Mouse (Mus musculus): ENCODE measurements around the gene Cela2a. TPM values are rescaled to one million over a fixed set of nuclear protein-coding genes. Genes with fewer than 3 reads are reported as not detected.

Gene Cela2a
- polyA plus RNA-seq, 1 experiment from 2014 or later, result not detected

- no peak for DNase-seq (ENCODE audit: extremely low spot score, low spot score)
- Histone ChIP-seq H3K4me1 (no peaks in the 10 kb centered on the region), H3K9me3 (no peaks in the 10 kb centered on the region), H3K27ac (no peak overlapping the region), H3K27me3 (ENCODE audit: poor library complexity, severe bottlenecking) (no peaks in the 10 kb centered on the region), H3K4me3 (no peak overlapping the region), H3K36me3 (replicated peaks) (peaks cover 99% of the 10 kb centered on the region)
- WGBS, result 96% methylated on average over 8 of the region's 8 CpGs
Observed at GRCm38 (mm10) chr4:141771823-141772222, 54.1 kb downstream of the Cela2a start.

GRCm38 (mm10) chr4:141769501-141770160, 56.3 kb downstream of the Cela2a start:
- no peaks in the 10 kb centered on the region for H3K27me3 ChIP-seq (ENCODE audit: poor library complexity, severe bottlenecking)
- 95% methylated on average over 8 of the region's 8 CpGs for WGBS
- H3K36me3 ChIP-seq (replicated peaks), result peaks cover 96% of the 10 kb centered on the region
- no peaks in the 10 kb centered on the region for H3K9me3 ChIP-seq
- no peak overlapping the region for H3K27ac ChIP-seq
- no peaks in the 10 kb centered on the region for H3K4me1 ChIP-seq
- H3K4me3 ChIP-seq, result no peak overlapping the region
- no peak for DNase-seq (ENCODE audit: extremely low spot score, low spot score)

GRCm38 (mm10) chr4:141767353-141768036, 58.5 kb downstream of the Cela2a start:
- no peaks in the 10 kb centered on the region for H3K27me3 ChIP-seq (ENCODE audit: poor library complexity, severe bottlenecking)
- H3K4me3 ChIP-seq, result no peak overlapping the region
- peaks cover 96% of the 10 kb centered on the region for H3K36me3 ChIP-seq (replicated peaks)
- no peaks in the 10 kb centered on the region for H3K4me1 ChIP-seq
- WGBS, result 85% methylated on average over 19 of the region's 19 CpGs
- no peak overlapping the region for H3K27ac ChIP-seq
- no peak for DNase-seq (ENCODE audit: extremely low spot score, low spot score)
- H3K9me3 ChIP-seq, result no peaks in the 10 kb centered on the region

- H3K4me1 ChIP-seq, result no peaks in the 10 kb centered on the region
- H3K27me3 ChIP-seq (ENCODE audit: poor library complexity, severe bottlenecking), result no peaks in the 10 kb centered on the region
- no peak for DNase-seq (ENCODE audit: extremely low spot score, low spot score)
- 92% methylated on average over 19 of the region's 19 CpGs for WGBS
- H3K4me3 ChIP-seq, result no peak overlapping the region
- no peaks in the 10 kb centered on the region for H3K9me3 ChIP-seq
- peaks cover 97% of the 10 kb centered on the region for H3K36me3 ChIP-seq (replicated peaks)
- H3K27ac ChIP-seq, result no peak overlapping the region
Observed at GRCm38 (mm10) chr4:141766668-141767352, 59.1 kb downstream of the Cela2a start.

GRCm38 (mm10) chr4:141766316-141766667, 59.7 kb downstream of the Cela2a start:
- no peak overlapping the region for H3K27ac ChIP-seq
- H3K4me1 ChIP-seq, result no peaks in the 10 kb centered on the region
- H3K9me3 ChIP-seq, result no peaks in the 10 kb centered on the region
- H3K4me3 ChIP-seq, result no peak overlapping the region
- no peaks in the 10 kb centered on the region for H3K27me3 ChIP-seq (ENCODE audit: poor library complexity, severe bottlenecking)
- 91% methylated on average over 8 of the region's 8 CpGs for WGBS
- DNase-seq (ENCODE audit: extremely low spot score, low spot score), result no peak
- H3K36me3 ChIP-seq (replicated peaks), result peaks cover 97% of the 10 kb centered on the region

- no peak for DNase-seq (ENCODE audit: extremely low spot score, low spot score)
- WGBS, result 93% methylated on average over 3 of the region's 3 CpGs
- H3K27ac ChIP-seq, result no peak overlapping the region
- no peaks in the 10 kb centered on the region for H3K9me3 ChIP-seq
- no peaks in the 10 kb centered on the region for H3K4me1 ChIP-seq
- no peak overlapping the region for H3K4me3 ChIP-seq
- no peaks in the 10 kb centered on the region for H3K27me3 ChIP-seq (ENCODE audit: poor library complexity, severe bottlenecking)
- H3K36me3 ChIP-seq (replicated peaks), result peaks cover 90% of the 10 kb centered on the region
Observed at GRCm38 (mm10) chr4:141765008-141765407, 61.0 kb downstream of the Cela2a start.

Other genes with a start within 250 kb of the Cela2a start
- 23.2 and 30.1 TPM in 2 replicates for gene Fblim1, start 220.1 kb downstream of the Cela2a start, polyA plus RNA-seq (2016; fragmentation: Nextera tagmentation; extraction: Ambion mirVana)
- 0.86 and 1.0 TPM in 2 replicates for gene Tmem82, start 207.5 kb downstream of the Cela2a start, polyA plus RNA-seq (2016; fragmentation: Nextera tagmentation; extraction: Ambion mirVana)
- gene Slc25a34, start 202.3 kb downstream of the Cela2a start, polyA plus RNA-seq (2016; fragmentation: Nextera tagmentation; extraction: Ambion mirVana), result not detected in 2 replicates
- 4.0 and 4.4 TPM in 2 replicates for gene Plekhm2, start 161.3 kb downstream of the Cela2a start, polyA plus RNA-seq (2016; fragmentation: Nextera tagmentation; extraction: Ambion mirVana)
- gene Rsc1a1, start 140.6 kb downstream of the Cela2a start, polyA plus RNA-seq (2016; fragmentation: Nextera tagmentation; extraction: Ambion mirVana), result 2.5 and 3.8 TPM in 2 replicates
- gene Ddi2, start 102.7 kb downstream of the Cela2a start, polyA plus RNA-seq (2016; fragmentation: Nextera tagmentation; extraction: Ambion mirVana), result 27.3 and 27.4 TPM in 2 replicates
- not detected in 2 replicates for gene Agmat, start 79.5 kb downstream of the Cela2a start, polyA plus RNA-seq (2016; fragmentation: Nextera tagmentation; extraction: Ambion mirVana)
- gene Dnajc16, start 35.2 kb downstream of the Cela2a start, polyA plus RNA-seq (2016; fragmentation: Nextera tagmentation; extraction: Ambion mirVana), result 4.8 TPM in 2 replicates
- gene Casp9, start 32.5 kb downstream of the Cela2a start, polyA plus RNA-seq (2016; fragmentation: Nextera tagmentation; extraction: Ambion mirVana), result 23.4 and 24.8 TPM in 2 replicates
- not detected in 2 replicates for gene Ctrc, start 20.2 kb upstream of the Cela2a start, polyA plus RNA-seq (2016; fragmentation: Nextera tagmentation; extraction: Ambion mirVana)
- gene Efhd2, start 48.8 kb upstream of the Cela2a start, polyA plus RNA-seq (2016; fragmentation: Nextera tagmentation; extraction: Ambion mirVana), result 39.5 and 41.5 TPM in 2 replicates
- 0.39 and 0.50 TPM in 2 replicates for gene Fhad1, start 188.9 kb upstream of the Cela2a start, polyA plus RNA-seq (2016; fragmentation: Nextera tagmentation; extraction: Ambion mirVana)

Data from forebrain, embryonic 10.5 days (tissue).